Mouse (Mus musculus) megakaryocyte-erythroid progenitor cell, adult 5-6 weeks (primary cell): Measurements from ENCODE around the gene Tiam1. TPM values are rescaled to one million over a fixed set of nuclear protein-coding genes. Genes with fewer than 3 reads are reported as not detected.

Source experiments
- ATAC-seq: replicated peaks from 2 replicates; pipeline ENCODE4 v1.8.0; 2016; ENCODE audit warnings: mild to moderate bottlenecking, inconsistent platforms; ENCODE audit not compliant: severe bottlenecking, poor library complexity, low FRiP score, low TSS enrichment
- total RNA-seq, 2 experiments: library from RNA; stranded (forward) in 1 of 2; stranded (reverse) in 1 of 2; fragments of 200-1000, 215-1000 nt in 1 of 2; fragments of >200 nt in 1 of 2; fragmentation: Nextera tagmentation in 1 of 2; gene quantifications; 2 replicates each; pipeline ENCODE4 v1.2.3; 2014 to 2017

Tiam1 gene
- total RNA-seq, 2 experiments from 2014 or later = 8.3 to 11.6 TPM

GRCm38 (mm10) chr16:90149335-90149734, 5.8 kb upstream of the Tiam1 start:
- no peak for ATAC-seq

- ATAC-seq = no peak
Measured at GRCm38 (mm10) chr16:90145244-90145643, 1.7 kb upstream of the Tiam1 start.

- peak; percentile 8; the same call in 1 of the 2 replicates for ATAC-seq
Measured at GRCm38 (mm10) chr16:90144541-90144940, 972 bp upstream of the Tiam1 start.

- ATAC-seq = peak; percentile 8
Measured at GRCm38 (mm10) chr16:90143416-90143759, 181 bp downstream of the Tiam1 start.

- peak; percentile 21 for ATAC-seq
Measured at GRCm38 (mm10) chr16:90142574-90143415, 774 bp downstream of the Tiam1 start.

GRCm38 (mm10) chr16:90142247-90142573, 1.4 kb downstream of the Tiam1 start:
- ATAC-seq = no peak

- ATAC-seq = no peak
Measured at GRCm38 (mm10) chr16:90141556-90141955, 2.0 kb downstream of the Tiam1 start.

- ATAC-seq = no peak
Measured at GRCm38 (mm10) chr16:90140571-90140970, 3.0 kb downstream of the Tiam1 start.

- no peak for ATAC-seq
Measured at GRCm38 (mm10) chr16:90139696-90140095, 3.9 kb downstream of the Tiam1 start.

- no peak for ATAC-seq
Measured at GRCm38 (mm10) chr16:90138151-90138550, 5.4 kb downstream of the Tiam1 start.

- ATAC-seq = no peak
Measured at GRCm38 (mm10) chr16:90137175-90137574, 6.4 kb downstream of the Tiam1 start.

- ATAC-seq = peak; percentile 65; the same call in 1 of the 2 replicates
Measured at GRCm38 (mm10) chr16:90135580-90135979, 8.0 kb downstream of the Tiam1 start.

- ATAC-seq = no peak
Measured at GRCm38 (mm10) chr16:90134351-90134750, 9.2 kb downstream of the Tiam1 start.

- no peak for ATAC-seq
Measured at GRCm38 (mm10) chr16:90132816-90133215, 10.8 kb downstream of the Tiam1 start.

- ATAC-seq = no peak
Measured at GRCm38 (mm10) chr16:90132331-90132730, 11.2 kb downstream of the Tiam1 start.

GRCm38 (mm10) chr16:90128817-90129587, 14.6 kb downstream of the Tiam1 start:
- ATAC-seq = no peak

- no peak for ATAC-seq
Measured at GRCm38 (mm10) chr16:90128361-90128760, 15.2 kb downstream of the Tiam1 start.

GRCm38 (mm10) chr16:90125318-90126314, 18.0 kb downstream of the Tiam1 start:
- no peak for ATAC-seq

GRCm38 (mm10) chr16:90123091-90123490, 20.5 kb downstream of the Tiam1 start:
- ATAC-seq = no peak

- no peak for ATAC-seq
Measured at GRCm38 (mm10) chr16:90122439-90122838, 21.1 kb downstream of the Tiam1 start.
